Mouse (Mus musculus): ENCODE data around the gene Stub1.

DNA sequence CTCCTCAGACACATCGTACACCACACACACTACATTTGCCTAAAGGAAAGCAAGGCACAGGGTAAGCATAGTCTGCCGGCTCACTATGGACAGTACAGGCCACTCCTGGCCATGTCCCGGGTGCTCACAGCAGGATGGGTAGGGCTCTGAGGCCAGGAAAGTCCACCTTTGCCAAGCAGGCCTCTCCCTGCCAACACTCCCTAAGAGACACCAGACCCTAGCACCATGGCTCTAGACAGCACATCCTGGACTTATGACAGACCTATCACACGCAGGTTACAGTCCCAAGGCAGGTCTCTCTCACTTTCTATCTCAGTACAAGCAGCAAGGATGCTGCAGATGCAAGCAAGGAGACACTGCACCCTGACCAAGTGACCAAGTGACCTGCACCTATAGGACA, 9.9 kb upstream of the Stub1 start:
- no peak for TF ChIP-seq CTCF (IDR thresholded peaks at IDR 0.05)
- no peak for TF ChIP-seq POLR2A (IDR thresholded peaks at IDR 0.05; ENCODE audit: insufficient read depth, low read depth, low read length)

Measured in heart, adult 2 months (tissue).